Mouse (Mus musculus) limb, embryonic 13.5 days (tissue): ENCODE results near the gene Ucp3. TPM values are rescaled to one million over a fixed set of nuclear protein-coding genes. Genes with fewer than 3 reads are reported as not detected.

Experiments used
- ATAC-seq: fragments of 200-750 bp; cut with Nextera tagmentation; 2 replicates; pipeline ENCODE4 v1.8.0; 2017; ENCODE audit warnings: low read depth, moderate number of reproducible peaks, moderate TSS enrichment; ENCODE audit not compliant: low FRiP score
- H3K27ac ChIP-seq: fragments of 300-500 bp; sonication (generic); 2 replicates; pipeline ENCODE4 v1.5.1; 2015; ENCODE audit warnings: inconsistent platforms, mild to moderate bottlenecking, moderate library complexity
- H3K27me3 ChIP-seq: fragments of 300-500 bp; sonication (generic); 2 replicates; pipeline ENCODE4 v1.6.1; 2015; ENCODE audit warnings: mild to moderate bottlenecking, inconsistent platforms
- H3K36me3 ChIP-seq: fragments of 300-500 bp; sonication (generic); 2 replicates; pipeline ENCODE4 v1.6.1; 2015; ENCODE audit warnings: inconsistent platforms, mild to moderate bottlenecking, moderate library complexity
- H3K4me1 ChIP-seq: fragments of 300-500 bp; sonication (generic); 2 replicates; pipeline ENCODE4 v1.6.1; 2015; ENCODE audit warnings: inconsistent platforms
- H3K4me2 ChIP-seq: fragments of 300-500 bp; sonication (generic); replicated peaks from 2 replicates; pipeline ENCODE4 v1.6.1; 2015; ENCODE audit warnings: inconsistent platforms, mild to moderate bottlenecking, moderate library complexity
- H3K4me3 ChIP-seq: fragments of 300-500 bp; sonication (generic); 2 replicates; pipeline ENCODE4 v1.5.1; 2015; ENCODE audit warnings: moderate library complexity, mild to moderate bottlenecking, inconsistent platforms
- H3K9ac ChIP-seq: fragments of 300-500 bp; sonication (generic); 2 replicates; pipeline ENCODE4 v1.6.1; 2015; ENCODE audit warnings: mild to moderate bottlenecking, inconsistent platforms
- H3K9me3 ChIP-seq: fragments of 300-500 bp; sonication (generic); 2 replicates; pipeline ENCODE4 v1.6.1; 2016; ENCODE audit warnings: inconsistent platforms
- WGBS: fragments of 180-500 bp; shearing (Covaris S2); methylation state at CpG from one replicate; pipeline ENCODE4 v1.1.7; 2015; 5-methylcytosine and 5-hydroxymethylcytosine counted together
- polyA plus RNA-seq: library from polyadenylated mRNA; unstranded; fragments of >200 nt; fragmentation: Nextera tagmentation; extraction: Ambion mirVana; gene quantifications from 2 replicates; pipeline ENCODE4 v1.2.1, GENCODE M21; 2015

The Ucp3 gene
- polyA plus RNA-seq, 1 experiment from 2014 or later = 0.08 TPM

- H3K9me3 ChIP-seq = 0 out of 2 replicates have a peak, but pooled peaks cover 3% of the 10 kb centered on the region
- 83% methylated on average over 3 of the region's 3 CpGs for WGBS
These were observed 61.4 kb downstream of the Ucp3 start for GRCm38 (mm10) chr7:100534216-100534615.

GRCm38 (mm10) chr7:100535831-100536230, 63.0 kb downstream of the Ucp3 start:
- Histone ChIP-seq H3K9ac (no peak overlapping the region), H3K4me2 (no peak overlapping the region), H3K9me3 (no peaks in the 10 kb centered on the region), H3K36me3 (peaks cover 20% of the 10 kb centered on the region), H3K4me3 (no peak overlapping the region), H3K27me3 (no peaks in the 10 kb centered on the region), H3K4me1 (peaks cover 11% of the 10 kb centered on the region), H3K27ac (no peak overlapping the region)
- ATAC-seq = no peak
- 91% methylated on average over 2 of the region's 2 CpGs for WGBS

More at GRCm38 (mm10) chr7:100534216-100534615, 61.4 kb downstream of the Ucp3 start:
- Histone ChIP-seq H3K9ac (no peak overlapping the region), H3K27ac (no peak overlapping the region), H3K27me3 (no peaks in the 10 kb centered on the region), H3K4me3 (no peak overlapping the region), H3K4me2 (no peak overlapping the region), H3K36me3 (peaks cover 6% of the 10 kb centered on the region), H3K4me1 (peaks cover 11% of the 10 kb centered on the region)
- ATAC-seq = no peak

Other genes starting within 250 kb of the Ucp3 start
- gene Pgm2l1, start 245.6 kb upstream of the Ucp3 start, polyA plus RNA-seq = 4.3 and 5.5 TPM in 2 replicates
- gene P4ha3, start 187.5 kb upstream of the Ucp3 start, polyA plus RNA-seq = 17.4 TPM in 2 replicates
- 24.0 and 28.0 TPM in 2 replicates for gene C2cd3, start 100.8 kb upstream of the Ucp3 start, polyA plus RNA-seq
- 50.8 and 53.6 TPM in 2 replicates for gene Ppme1, start 100.7 kb upstream of the Ucp3 start, polyA plus RNA-seq
- gene Ucp2, start 20.3 kb downstream of the Ucp3 start, polyA plus RNA-seq = 143 and 155 TPM in 2 replicates
- gene Dnajb13, start 42.0 kb downstream of the Ucp3 start, polyA plus RNA-seq = 0.17 and 0.24 TPM in 2 replicates
- 18.3 and 18.5 TPM in 2 replicates for gene Coa4, start 64.1 kb downstream of the Ucp3 start, polyA plus RNA-seq
- gene Rab6a, start 134.4 kb downstream of the Ucp3 start, polyA plus RNA-seq = 98.1 and 98.7 TPM in 2 replicates
- 74.6 and 74.7 TPM in 2 replicates for gene Mrpl48, start 135.3 kb downstream of the Ucp3 start, polyA plus RNA-seq
- 3.0 and 4.2 TPM in 2 replicates for gene Plekhb1, start 189.4 kb downstream of the Ucp3 start, polyA plus RNA-seq
- 56.2 and 62.8 TPM in 2 replicates for gene Fam168a, start 233.6 kb downstream of the Ucp3 start, polyA plus RNA-seq